Mouse (Mus musculus): ENCODE measurements around the gene Zmynd12. TPM values are rescaled to one million over a fixed set of nuclear protein-coding genes. Genes with fewer than 3 reads are reported as not detected.

Gene Zmynd12
- polyA plus RNA-seq, 1 experiment from 2014 or later: not detected

GRCm38 (mm10) chr4:119421191-119421590 lies 1.4 kb upstream of the Zmynd12 start:
- H3K9me3 ChIP-seq (replicated peaks): no peaks in the 10 kb centered on the region
- H3K4me1 ChIP-seq: peaks cover 22% of the 10 kb centered on the region
- no peak for DNase-seq (ENCODE audit: low spot score)
- no peaks in the 10 kb centered on the region for H3K27me3 ChIP-seq (ENCODE audit: low read depth, poor library complexity, severe bottlenecking)
- peaks cover 26% of the 10 kb centered on the region for H3K36me3 ChIP-seq
- H3K4me3 ChIP-seq: peak overlapping the region; percentile 76
- no peak overlapping the region for H3K27ac ChIP-seq
- 71% methylated on average over 3 of the region's 3 CpGs for WGBS

GRCm38 (mm10) chr4:119421921-119422293 lies 707 bp upstream of the Zmynd12 start:
- WGBS: under 1% methylated on average over 31 of the region's 31 CpGs
- H3K27me3 ChIP-seq (ENCODE audit: low read depth, poor library complexity, severe bottlenecking): no peaks in the 10 kb centered on the region
- peak overlapping the region; percentile 92 for H3K27ac ChIP-seq
- DNase-seq (ENCODE audit: low spot score): no peak
- H3K9me3 ChIP-seq (replicated peaks): no peaks in the 10 kb centered on the region
- H3K4me3 ChIP-seq: peak overlapping the region; percentile 76
- peaks cover 26% of the 10 kb centered on the region for H3K36me3 ChIP-seq
- peaks cover 22% of the 10 kb centered on the region for H3K4me1 ChIP-seq

GRCm38 (mm10) chr4:119425077-119425476 lies 2.5 kb downstream of the Zmynd12 start:
- Histone ChIP-seq H3K4me3 (no peak overlapping the region), H3K27ac (no peak overlapping the region), H3K27me3 (ENCODE audit: low read depth, poor library complexity, severe bottlenecking) (peaks cover 3% of the 10 kb centered on the region; the same call in 1 of the 2 replicates), H3K4me1 (peaks cover 22% of the 10 kb centered on the region), H3K36me3 (peaks cover 4% of the 10 kb centered on the region; the same call in 1 of the 2 replicates), H3K9me3 (replicated peaks) (no peaks in the 10 kb centered on the region)
- no peak for DNase-seq (ENCODE audit: low spot score)
- whole genome bisulfite sequencing: 91% methylated on average over 2 of the region's 2 CpGs

GRCm38 (mm10) chr4:119425601-119426000 lies 3.0 kb downstream of the Zmynd12 start:
- H3K9me3 ChIP-seq (replicated peaks): no peaks in the 10 kb centered on the region
- DNase-seq (ENCODE audit: low spot score): no peak
- H3K27me3 ChIP-seq (ENCODE audit: low read depth, poor library complexity, severe bottlenecking): peaks cover 3% of the 10 kb centered on the region; the same call in 1 of the 2 replicates
- peaks cover under 1% of the 10 kb centered on the region; the same call in 1 of the 2 replicates for H3K36me3 ChIP-seq
- H3K4me3 ChIP-seq: no peak overlapping the region
- no peak overlapping the region for H3K27ac ChIP-seq
- 55% methylated on average over 2 of the region's 2 CpGs for WGBS
- H3K4me1 ChIP-seq: peaks cover 22% of the 10 kb centered on the region

- no peaks in the 10 kb centered on the region for H3K36me3 ChIP-seq
- H3K4me1 ChIP-seq: peaks cover 10% of the 10 kb centered on the region
- H3K27me3 ChIP-seq (ENCODE audit: low read depth, poor library complexity, severe bottlenecking): peaks cover 3% of the 10 kb centered on the region; the same call in 1 of the 2 replicates
- no peak overlapping the region for H3K4me3 ChIP-seq
- DNase-seq (ENCODE audit: low spot score): no peak
- WGBS: 73% methylated on average over 2 of the region's 2 CpGs
- no peaks in the 10 kb centered on the region for H3K9me3 ChIP-seq (replicated peaks)
- H3K27ac ChIP-seq: no peak overlapping the region
These were observed 5.1 kb downstream of the Zmynd12 start for GRCm38 (mm10) chr4:119427680-119428079.

- H3K36me3 ChIP-seq: no peaks in the 10 kb centered on the region
- peaks cover 3% of the 10 kb centered on the region; the same call in 1 of the 2 replicates for H3K27me3 ChIP-seq (ENCODE audit: low read depth, poor library complexity, severe bottlenecking)
- H3K4me1 ChIP-seq: no peaks in the 10 kb centered on the region
- no peak overlapping the region for H3K4me3 ChIP-seq
- DNase-seq (ENCODE audit: low spot score): no peak
- WGBS: 25% methylated on average over 5 of the region's 5 CpGs
- no peaks in the 10 kb centered on the region for H3K9me3 ChIP-seq (replicated peaks)
- H3K27ac ChIP-seq: no peak overlapping the region
These were observed 8.1 kb downstream of the Zmynd12 start for GRCm38 (mm10) chr4:119430678-119431077.

- no peak for DNase-seq (ENCODE audit: low spot score)
- Histone ChIP-seq H3K4me1 (peaks cover 6% of the 10 kb centered on the region; the same call in 1 of the 2 replicates), H3K4me3 (no peak overlapping the region), H3K36me3 (no peaks in the 10 kb centered on the region), H3K27ac (no peak overlapping the region), H3K27me3 (ENCODE audit: low read depth, poor library complexity, severe bottlenecking) (no peaks in the 10 kb centered on the region), H3K9me3 (replicated peaks) (no peaks in the 10 kb centered on the region)
- 88% methylated on average over 2 of the region's 2 CpGs for WGBS
These were observed 15.3 kb downstream of the Zmynd12 start for GRCm38 (mm10) chr4:119437936-119438335.

- no peak for DNase-seq (ENCODE audit: low spot score)
- Histone ChIP-seq H3K36me3 (no peaks in the 10 kb centered on the region), H3K9me3 (replicated peaks) (no peaks in the 10 kb centered on the region), H3K27ac (no peak overlapping the region), H3K4me3 (no peak overlapping the region), H3K27me3 (ENCODE audit: low read depth, poor library complexity, severe bottlenecking) (no peaks in the 10 kb centered on the region), H3K4me1 (peaks cover 6% of the 10 kb centered on the region; the same call in 1 of the 2 replicates)
- WGBS: 97% methylated on average over 4 of the region's 4 CpGs
These were observed 19.2 kb downstream of the Zmynd12 start for GRCm38 (mm10) chr4:119441836-119442235.

GRCm38 (mm10) chr4:119442539-119442938 lies 19.9 kb downstream of the Zmynd12 start:
- Histone ChIP-seq H3K36me3 (no peaks in the 10 kb centered on the region), H3K27ac (peak overlapping the region; percentile 42; the same call in 1 of the 2 replicates), H3K4me3 (no peak overlapping the region), H3K27me3 (ENCODE audit: low read depth, poor library complexity, severe bottlenecking) (no peaks in the 10 kb centered on the region), H3K9me3 (replicated peaks) (no peaks in the 10 kb centered on the region), H3K4me1 (peaks cover 6% of the 10 kb centered on the region; the same call in 1 of the 2 replicates)
- no peak for DNase-seq (ENCODE audit: low spot score)
- WGBS: 58% methylated on average over 6 of the region's 6 CpGs

- Histone ChIP-seq H3K27me3 (ENCODE audit: low read depth, poor library complexity, severe bottlenecking) (no peaks in the 10 kb centered on the region), H3K9me3 (replicated peaks) (no peaks in the 10 kb centered on the region), H3K4me3 (no peak overlapping the region), H3K27ac (no peak overlapping the region), H3K4me1 (peaks cover 5% of the 10 kb centered on the region; the same call in 1 of the 2 replicates), H3K36me3 (no peaks in the 10 kb centered on the region)
- DNase-seq (ENCODE audit: low spot score): no peak
- 96% methylated on average over 6 of the region's 6 CpGs for WGBS
These were observed 24.6 kb downstream of the Zmynd12 start for GRCm38 (mm10) chr4:119447261-119447660.

- 85% methylated on average over 3 of the region's 3 CpGs for WGBS
- no peaks in the 10 kb centered on the region for H3K27me3 ChIP-seq (ENCODE audit: low read depth, poor library complexity, severe bottlenecking)
- DNase-seq (ENCODE audit: low spot score): no peak
- H3K36me3 ChIP-seq: no peaks in the 10 kb centered on the region
- H3K4me3 ChIP-seq: no peak overlapping the region
- no peaks in the 10 kb centered on the region for H3K4me1 ChIP-seq
- no peaks in the 10 kb centered on the region for H3K9me3 ChIP-seq (replicated peaks)
- H3K27ac ChIP-seq: no peak overlapping the region
These were observed 25.2 kb downstream of the Zmynd12 start for GRCm38 (mm10) chr4:119447786-119448185.

GRCm38 (mm10) chr4:119450436-119450835 lies 27.8 kb downstream of the Zmynd12 start:
- 72% methylated on average over 7 of the region's 7 CpGs for WGBS
- Histone ChIP-seq H3K27ac (no peak overlapping the region), H3K36me3 (no peaks in the 10 kb centered on the region), H3K9me3 (replicated peaks) (no peaks in the 10 kb centered on the region), H3K4me3 (no peak overlapping the region), H3K4me1 (peaks cover 6% of the 10 kb centered on the region; the same call in 1 of the 2 replicates), H3K27me3 (ENCODE audit: low read depth, poor library complexity, severe bottlenecking) (no peaks in the 10 kb centered on the region)
- no peak for DNase-seq (ENCODE audit: low spot score)

GRCm38 (mm10) chr4:119453128-119453527 lies 30.5 kb downstream of the Zmynd12 start:
- DNase-seq (ENCODE audit: low spot score): no peak
- WGBS: 73% methylated on average over 5 of the region's 5 CpGs
- no peak overlapping the region for H3K27ac ChIP-seq
- H3K36me3 ChIP-seq: no peaks in the 10 kb centered on the region
- H3K4me1 ChIP-seq: peaks cover 6% of the 10 kb centered on the region; the same call in 1 of the 2 replicates
- H3K27me3 ChIP-seq (ENCODE audit: low read depth, poor library complexity, severe bottlenecking): no peaks in the 10 kb centered on the region
- no peaks in the 10 kb centered on the region for H3K9me3 ChIP-seq (replicated peaks)
- H3K4me3 ChIP-seq: no peak overlapping the region

GRCm38 (mm10) chr4:119453533-119453932 lies 30.9 kb downstream of the Zmynd12 start:
- DNase-seq (ENCODE audit: low spot score): no peak
- 36% methylated on average over 6 of the region's 6 CpGs for WGBS
- Histone ChIP-seq H3K4me1 (peaks cover 6% of the 10 kb centered on the region; the same call in 1 of the 2 replicates), H3K27ac (no peak overlapping the region), H3K9me3 (replicated peaks) (no peaks in the 10 kb centered on the region), H3K36me3 (no peaks in the 10 kb centered on the region), H3K4me3 (no peak overlapping the region), H3K27me3 (ENCODE audit: low read depth, poor library complexity, severe bottlenecking) (no peaks in the 10 kb centered on the region)

Measured in limb, embryonic 10.5 days (tissue).